Mouse (Mus musculus): ENCODE data around the gene Tpp1.
A peak's percentile ranks its signal among the peaks of the same experiment; 100 is the strongest.
"Not testable (repeated sequence)": the region's sequence is repeated elsewhere in the genome, so short reads cannot be mapped to it uniquely, and the experiment has no call there.

Gene Tpp1

GRCm38 (mm10) chr7:105761813-105762484 is 9.9 kb upstream of the Tpp1 start:
- DNase-seq = no peak

- DNase-seq = no peak
These were observed 1.2 kb upstream of the Tpp1 start for GRCm38 (mm10) chr7:105753281-105753680.

- no peak for DNase-seq
These were observed 681 bp upstream of the Tpp1 start for GRCm38 (mm10) chr7:105752716-105753115.

GRCm38 (mm10) chr7:105747776-105748175 is 4.3 kb downstream of the Tpp1 start:
- no peak for DNase-seq

GRCm38 (mm10) chr7:105743926-105744590 is 8.0 kb downstream of the Tpp1 start, which contains the start of gene Taf10:
Gene Taf10 (minus strand): TSS chr7:105744361.
- peak; percentile 92 to 93 for DNase-seq

GRCm38 (mm10) chr7:105743246-105743925 is 8.6 kb downstream of the Tpp1 start:
- not testable (repeated sequence) for DNase-seq

- DNase-seq = not testable (repeated sequence)
These were observed 9.4 kb downstream of the Tpp1 start for GRCm38 (mm10) chr7:105742539-105743215.

- DNase-seq = no peak
These were observed 10.1 kb downstream of the Tpp1 start for GRCm38 (mm10) chr7:105741978-105742377.

GRCm38 (mm10) chr7:105740851-105741250 is 11.2 kb downstream of the Tpp1 start:
- no peak for DNase-seq

- DNase-seq = no peak
These were observed 11.8 kb downstream of the Tpp1 start for GRCm38 (mm10) chr7:105740089-105740795.

GRCm38 (mm10) chr7:105738948-105739347 is 13.1 kb downstream of the Tpp1 start:
- DNase-seq = peak; percentile 84 to 89

GRCm38 (mm10) chr7:105738286-105738685 is 13.7 kb downstream of the Tpp1 start:
- no peak for DNase-seq

GRCm38 (mm10) chr7:105737648-105738047 is 14.4 kb downstream of the Tpp1 start:
- DNase-seq = no peak

- DNase-seq = peak; percentile 54 to 63
These were observed 15.0 kb downstream of the Tpp1 start, which contains the start of gene Rrp8 for GRCm38 (mm10) chr7:105736911-105737521. Gene Rrp8 (minus strand): TSS chr7:105737385.

GRCm38 (mm10) chr7:105736264-105736901 is 15.7 kb downstream of the Tpp1 start, which contains the start of gene Ilk:
Gene Ilk (plus strand): TSS chr7:105736592.
- DNase-seq = peak; percentile 94 to 96

- DNase-seq = not testable (repeated sequence)
These were observed 16.6 kb downstream of the Tpp1 start for GRCm38 (mm10) chr7:105735464-105735863.

- DNase-seq = no peak
These were observed 17.2 kb downstream of the Tpp1 start for GRCm38 (mm10) chr7:105734826-105735225.

- no peak for DNase-seq
These were observed 18.2 kb downstream of the Tpp1 start for GRCm38 (mm10) chr7:105733836-105734235.

- DNase-seq = no peak
These were observed 23.2 kb downstream of the Tpp1 start for GRCm38 (mm10) chr7:105728701-105729428.

GRCm38 (mm10) chr7:105726980-105727325 is 25.1 kb downstream of the Tpp1 start:
- DNase-seq = no peak

Measured in lung, postnatal 4 days (tissue).